Mouse (Mus musculus) heart, postnatal 0 days (tissue): ENCODE results near the gene Zfp988. TPM values are rescaled to one million over a fixed set of nuclear protein-coding genes. Genes with fewer than 3 reads are reported as not detected.
"Not testable (repeated sequence)": the region's sequence is repeated elsewhere in the genome, so short reads cannot be mapped to it uniquely, and the experiment has no call there.

Experiments used
- ATAC-seq: fragments of 200-750 bp; cut with Nextera tagmentation; 2 replicates; pipeline ENCODE4 v1.8.0; 2017; ENCODE audit warnings: low read depth, moderate number of reproducible peaks, moderate library complexity; ENCODE audit not compliant: insufficient read depth
- DNase-seq: peaks from one replicate; pipeline ENCODE4 v3.0.0-alpha.2; 2016; ENCODE audit warnings: low spot score
- H3K27ac ChIP-seq: fragments of 300-500 bp; sonication (generic); 2 replicates; pipeline ENCODE4 v1.5.1; 2014; ENCODE audit warnings: low read depth, mild to moderate bottlenecking
- H3K27me3 ChIP-seq: fragments of 300-500 bp; sonication (generic); 2 replicates; pipeline ENCODE4 v1.6.1; 2014; ENCODE audit warnings: low read length, mixed read lengths; ENCODE audit not compliant: control insufficient read depth, insufficient read depth
- H3K36me3 ChIP-seq: fragments of 300-500 bp; sonication (generic); replicated peaks from 2 replicates; pipeline ENCODE4 v1.6.1; 2014; ENCODE audit warnings: low read length, mixed read lengths; ENCODE audit not compliant: control insufficient read depth, insufficient read depth
- H3K4me1 ChIP-seq: fragments of 300-500 bp; sonication (generic); 2 replicates; pipeline ENCODE4 v1.6.1; 2014; ENCODE audit warnings: antibody characterized with exemption; ENCODE audit not compliant: control insufficient read depth, insufficient read depth
- H3K4me2 ChIP-seq: fragments of 300-500 bp; sonication (generic); 2 replicates; pipeline ENCODE4 v1.6.1; 2014; ENCODE audit warnings: low read depth, mild to moderate bottlenecking, low read length, moderate library complexity
- H3K4me3 ChIP-seq: fragments of 300-500 bp; sonication (generic); 2 replicates; pipeline ENCODE4 v1.5.1; 2014; ENCODE audit warnings: low read depth, low read length
- H3K9ac ChIP-seq: fragments of 300-500 bp; sonication (generic); replicated peaks from 2 replicates; pipeline ENCODE4 v1.6.1; 2014; ENCODE audit warnings: low read depth, low read length, mixed read lengths
- H3K9me3 ChIP-seq: fragments of 300-500 bp; sonication (generic); replicated peaks from 2 replicates; pipeline ENCODE4 v1.6.1; 2016; ENCODE audit warnings: low read length; ENCODE audit not compliant: control insufficient read depth
- WGBS: fragments of 180-500 bp; shearing (Covaris S2); extraction: QIAGEN DNeasy Blood & Tissue Kit; methylation state at CpG from one replicate; pipeline ENCODE4 v1.1.7; 2014; 5-methylcytosine and 5-hydroxymethylcytosine counted together
- polyA plus RNA-seq: library from polyadenylated mRNA; unstranded; fragments of >200 nt; fragmentation: Nextera tagmentation; extraction: Ambion mirVana; gene quantifications from 2 replicates; pipeline ENCODE4 v1.2.1, GENCODE M21; 2015
- total RNA-seq: library from RNA; depleted of rRNA; stranded (reverse); fragments of >200 nt; gene quantifications from 2 replicates; pipeline ENCODE4 v1.2.3, GENCODE M21; 2014; ENCODE audit warnings: low replicate concordance; rRNA removed

The Zfp988 gene
- total and polyA plus RNA-seq, 2 experiments from 2014 or later = not detected

GRCm38 (mm10) chr4:147369564-147369963, 64.1 kb downstream of the Zfp988 start:
- WGBS = no CpG with 5 or more reads among the region's 2 CpGs
- H3K4me3 ChIP-seq, H3K36me3 ChIP-seq, H3K4me1 ChIP-seq, H3K27ac ChIP-seq, DNase-seq, H3K4me2 ChIP-seq, H3K27me3 ChIP-seq, H3K9ac ChIP-seq, H3K9me3 ChIP-seq: not testable (repeated sequence)
- peak; percentile 49; the same call in 1 of the 2 replicates for ATAC-seq

- ATAC-seq, H3K9me3 ChIP-seq, H3K4me3 ChIP-seq, H3K9ac ChIP-seq, DNase-seq, H3K4me2 ChIP-seq, H3K4me1 ChIP-seq, H3K27me3 ChIP-seq, H3K36me3 ChIP-seq, H3K27ac ChIP-seq: not testable (repeated sequence)
- WGBS = 61% methylated on average over 2 of the region's 4 CpGs
These were observed 77.7 kb downstream of the Zfp988 start for GRCm38 (mm10) chr4:147383199-147383598.

Other genes starting within 250 kb of the Zfp988 start
- gene Zfp991, start 173.6 kb upstream of the Zfp988 start, total RNA-seq = 1.8 and 2.5 TPM in 2 replicates
- 4.9 and 5.7 TPM in 2 replicates for gene Zfp991, start 173.6 kb upstream of the Zfp988 start, polyA plus RNA-seq
- not detected in 2 replicates for gene Zfp978, start 55.6 kb downstream of the Zfp988 start, total RNA-seq
- 0.20 and 0.21 TPM in 2 replicates for gene Zfp978, start 55.6 kb downstream of the Zfp988 start, polyA plus RNA-seq
- not detected in 2 replicates for gene Zfp982, start 186.7 kb downstream of the Zfp988 start, total RNA-seq
- gene Zfp982, start 186.7 kb downstream of the Zfp988 start, polyA plus RNA-seq = 4.5 and 4.7 TPM in 2 replicates
- not detected in 2 replicates for gene Gm16503, start 234.5 kb downstream of the Zfp988 start, total RNA-seq
- gene Gm16503, start 234.5 kb downstream of the Zfp988 start, polyA plus RNA-seq = 0.11 and 0.15 TPM in 2 replicates
- not detected in 2 replicates for gene Zfp985, start 247.6 kb downstream of the Zfp988 start, total RNA-seq
- 0.08 and 0.14 TPM in 2 replicates for gene Zfp985, start 247.6 kb downstream of the Zfp988 start, polyA plus RNA-seq